14 mouse cellular contexts compared by ENCODE assay signal in the genomic region with DNA sequence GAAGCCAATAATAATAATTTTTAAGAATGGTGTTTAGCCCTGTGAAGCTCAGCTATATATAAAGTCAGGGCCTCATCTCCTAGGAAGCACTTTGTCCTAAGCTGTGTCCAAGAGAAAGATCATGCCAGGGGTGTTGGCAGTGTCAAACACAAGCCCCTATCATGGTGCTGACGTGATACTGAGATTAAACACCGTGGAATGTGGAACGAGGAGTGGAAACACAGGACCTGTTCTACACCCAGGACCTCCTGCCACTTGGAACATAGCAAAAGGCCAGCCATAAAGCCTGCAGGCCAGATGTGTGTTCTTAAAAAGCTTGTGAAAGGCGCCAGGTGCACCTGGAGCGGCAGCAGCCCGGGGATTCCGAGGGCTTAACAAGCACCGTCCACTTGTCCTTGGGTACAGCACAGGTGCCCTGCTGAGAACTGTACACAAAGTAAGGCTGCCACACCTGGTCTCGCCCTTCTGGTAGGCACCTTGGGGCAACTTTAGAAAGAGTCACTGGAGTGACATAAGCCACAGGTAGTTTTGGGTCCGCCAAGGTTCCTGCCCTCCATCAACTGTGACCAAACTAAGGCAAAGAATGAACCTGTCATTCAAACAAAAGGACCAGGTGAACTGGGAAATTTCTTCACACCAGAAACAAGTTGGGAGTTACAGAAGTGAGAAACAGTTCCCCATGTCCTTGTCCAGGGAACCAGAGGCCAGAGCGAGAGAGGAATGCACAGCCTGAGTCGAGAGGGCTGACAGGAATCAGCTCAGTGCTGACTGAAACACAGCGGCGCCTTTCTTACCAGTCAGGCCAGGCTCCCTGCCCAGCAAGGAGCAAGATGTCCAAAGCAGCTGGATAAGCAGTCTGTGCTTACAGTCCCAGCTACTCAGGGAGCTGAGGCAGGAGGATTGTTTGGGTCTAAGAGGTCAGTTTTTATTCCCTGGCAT. TPM values are rescaled to one million over a fixed set of nuclear protein-coding genes. Genes with fewer than 3 reads are reported as not detected.
DNase-seq lines count a peak whose midpoint lies in the region; ATAC-seq and TF ChIP-seq lines count a peak whose summit lies in the region.
"Had no signal": no experiment of that assay in that cellular context is flagged by ENCODE, and none has a peak within 500 bp of the region (broad histone marks: within the 10 kb centered on the region; RNA-seq: fewer than 3 reads in every experiment).

No protein-coding gene starts in this region.

- H3K27ac ChIP-seq in lung, embryonic 14.5 days (ENCODE audit: low read depth): peak overlapping the region; percentile 71
- H3K27ac ChIP-seq in heart, embryonic 14.5 days (replicated peaks in 1 of 2; ENCODE audit: control insufficient read depth in 1 of 2, insufficient read depth in 1 of 2, low read depth in 2 of 2, low read length in 2 of 2): peak overlapping the region; percentile 84 to 96
- no peak overlapping the region for H3K27ac ChIP-seq in intestine, postnatal 0 days (ENCODE audit: low read depth, low read length)
- peak overlapping the region; percentile 70; the same call in 1 of the 2 replicates for H3K27ac ChIP-seq in stomach, embryonic 15.5 days
- no peak overlapping the region for H3K27ac ChIP-seq in forebrain, postnatal 0 days (ENCODE audit: low read depth, low read length)
- H3K27ac ChIP-seq: embryonic facial prominence, embryonic 12.5 days; hindbrain, embryonic 15.5 days; midbrain, embryonic 13.5 days had no signal

- peak; percentile 55 for ATAC-seq in lung, embryonic 14.5 days (ENCODE audit: insufficient read depth)
- ATAC-seq in heart, embryonic 14.5 days (ENCODE audit: insufficient number of reproducible peaks, insufficient read depth, low FRiP score, low read depth): peak; percentile 83
- peak; percentile 21; the same call in 1 of the 2 replicates for ATAC-seq in intestine, postnatal 0 days
- ATAC-seq in stomach, embryonic 15.5 days (ENCODE audit: insufficient read depth, low FRiP score, low read depth): peak; percentile 82
- ATAC-seq in forebrain, postnatal 0 days: no peak
- ATAC-seq: liver, postnatal 0 days; midbrain, embryonic 13.5 days had no signal

- H3K27me3 ChIP-seq in lung, embryonic 14.5 days (ENCODE audit: insufficient read depth, low read length): no peaks in the 10 kb centered on the region
- H3K27me3 ChIP-seq in heart, embryonic 14.5 days (ENCODE audit: control insufficient read depth, insufficient read depth, low read length): no peaks in the 10 kb centered on the region
- H3K27me3 ChIP-seq in intestine, postnatal 0 days (replicated peaks; ENCODE audit: control insufficient read depth, insufficient read depth, low read length): no peaks in the 10 kb centered on the region
- no peaks in the 10 kb centered on the region for H3K27me3 ChIP-seq in stomach, embryonic 15.5 days (replicated peaks)
- H3K27me3 ChIP-seq in forebrain, postnatal 0 days (ENCODE audit: insufficient read depth, low read length): no peaks in the 10 kb centered on the region
- H3K27me3 ChIP-seq: embryonic facial prominence, embryonic 12.5 days; hindbrain, embryonic 15.5 days; midbrain, embryonic 13.5 days had no signal

- H3K9ac ChIP-seq in lung, embryonic 14.5 days: no peak overlapping the region
- H3K9ac ChIP-seq in heart, embryonic 14.5 days (ENCODE audit: low read length): peak overlapping the region; percentile 55; the same call in 1 of the 2 replicates
- H3K9ac ChIP-seq in intestine, postnatal 0 days (ENCODE audit: low read depth, low read length): no peak overlapping the region
- no peak overlapping the region for H3K9ac ChIP-seq in stomach, embryonic 15.5 days
- H3K9ac ChIP-seq in forebrain, postnatal 0 days: no peak overlapping the region
- H3K9ac ChIP-seq: embryonic facial prominence, embryonic 12.5 days; hindbrain, embryonic 15.5 days; liver, postnatal 0 days; midbrain, embryonic 13.5 days had no signal

- no peaks in the 10 kb centered on the region for H3K36me3 ChIP-seq in lung, embryonic 14.5 days (ENCODE audit: insufficient read depth)
- no peaks in the 10 kb centered on the region for H3K36me3 ChIP-seq in heart, embryonic 14.5 days (ENCODE audit: control insufficient read depth, insufficient read depth, low read length)
- H3K36me3 ChIP-seq in intestine, postnatal 0 days (ENCODE audit: control insufficient read depth, insufficient read depth): no peaks in the 10 kb centered on the region
- H3K36me3 ChIP-seq in stomach, embryonic 15.5 days: no peaks in the 10 kb centered on the region
- no peaks in the 10 kb centered on the region; the same call in 1 of the 2 replicates for H3K36me3 ChIP-seq in forebrain, postnatal 0 days (ENCODE audit: insufficient read depth)
- H3K36me3 ChIP-seq: embryonic facial prominence, embryonic 12.5 days; G1E; hindbrain, embryonic 15.5 days; midbrain, embryonic 13.5 days had no signal

- no peak overlapping the region for H3K4me2 ChIP-seq in lung, embryonic 14.5 days
- peak overlapping the region; percentile 54 for H3K4me2 ChIP-seq in heart, embryonic 14.5 days (ENCODE audit: low read length)
- H3K4me2 ChIP-seq in intestine, postnatal 0 days (replicated peaks; ENCODE audit: low read depth): no peak overlapping the region
- H3K4me2 ChIP-seq in stomach, embryonic 15.5 days: no peak overlapping the region
- no peak overlapping the region for H3K4me2 ChIP-seq in forebrain, postnatal 0 days (ENCODE audit: low read depth)
- H3K4me2 ChIP-seq: embryonic facial prominence, embryonic 12.5 days; hindbrain, embryonic 15.5 days; midbrain, embryonic 13.5 days had no signal

- H3K4me1 ChIP-seq in lung, embryonic 14.5 days (ENCODE audit: insufficient read depth): peaks cover 13% of the 10 kb centered on the region
- H3K4me1 ChIP-seq in lung, adult 2 months (ENCODE audit: control insufficient read depth, insufficient read depth, low read length): peaks cover 7% of the 10 kb centered on the region
- peaks cover 46 to 91% of the 10 kb centered on the region in 2 experiments for H3K4me1 ChIP-seq in heart, embryonic 14.5 days (ENCODE audit: control insufficient read depth in 2 of 2, insufficient read depth in 2 of 2, low read length in 2 of 2)
- peaks cover 5% of the 10 kb centered on the region; the same call in 1 of the 2 replicates for H3K4me1 ChIP-seq in intestine, postnatal 0 days (replicated peaks; ENCODE audit: control insufficient read depth, insufficient read depth, low read length)
- H3K4me1 ChIP-seq in stomach, embryonic 15.5 days: peaks cover 13% of the 10 kb centered on the region; the same call in 1 of the 2 replicates
- H3K4me1 ChIP-seq in forebrain, postnatal 0 days (ENCODE audit: insufficient read depth): no peaks in the 10 kb centered on the region; the same call in 1 of the 2 replicates

- DNase-seq in lung, embryonic 14.5 days: peak; percentile 18
- no peak for DNase-seq in lung, adult 2 months
- DNase-seq in c-Kit-positive CD71-positive TER-119-positive erythroid progenitor cells, embryonic 14.5 days (ENCODE audit: low spot score): no peak
- DNase-seq in kidney, postnatal 10 days: no peak
- no peak for DNase-seq in forebrain, postnatal 0 days
- DNase-seq: B cell, adult 2 months; liver, postnatal 0 days had no signal

- WGBS in lung, embryonic 14.5 days: 59% methylated on average over 14 of the region's 14 CpGs
- 69% methylated on average over 14 of the region's 14 CpGs for WGBS in lung, adult 2 months
- WGBS in heart, embryonic 14.5 days: 22% methylated on average over 14 of the region's 14 CpGs
- WGBS in intestine, postnatal 0 days: 65% methylated on average over 14 of the region's 14 CpGs
- WGBS in stomach, embryonic 15.5 days: 69% methylated on average over 14 of the region's 14 CpGs
- WGBS in forebrain, postnatal 0 days: 86% methylated on average over 14 of the region's 14 CpGs

- H3K9me3 ChIP-seq in lung, embryonic 14.5 days (ENCODE audit: low read depth, low read length): no peaks in the 10 kb centered on the region
- H3K9me3 ChIP-seq in heart, embryonic 14.5 days (ENCODE audit: control insufficient read depth, low read length): no peaks in the 10 kb centered on the region
- no peaks in the 10 kb centered on the region for H3K9me3 ChIP-seq in intestine, postnatal 0 days (ENCODE audit: control insufficient read depth)
- no peaks in the 10 kb centered on the region for H3K9me3 ChIP-seq in stomach, embryonic 15.5 days
- H3K9me3 ChIP-seq in forebrain, postnatal 0 days (ENCODE audit: low read length): no peaks in the 10 kb centered on the region
- H3K9me3 ChIP-seq: embryonic facial prominence, embryonic 12.5 days; hindbrain, embryonic 15.5 days; midbrain, embryonic 13.5 days had no signal

- no peak for TF ChIP-seq POLR2A in lung, adult 2 months (IDR thresholded peaks at IDR 0.05; ENCODE audit: borderline replicate concordance, extremely low read depth, low read depth, low read length)

- H3K4me3 ChIP-seq in lung, embryonic 14.5 days (ENCODE audit: low read depth, low read length): no peak overlapping the region
- no peak overlapping the region for H3K4me3 ChIP-seq in lung, adult 2 months (replicated peaks; ENCODE audit: extremely low read depth, low read depth, low read length)
- 0 out of 4 replicates have a peak overlapping the region, but pooled peaks of 1 of the 2 experiments have one; percentile 3 for H3K4me3 ChIP-seq in heart, embryonic 14.5 days (ENCODE audit: control insufficient read depth in 1 of 2, insufficient read depth in 1 of 2, low read depth in 1 of 2, low read length in 2 of 2)
- H3K4me3 ChIP-seq in intestine, postnatal 0 days (ENCODE audit: low read depth, low read length): no peak overlapping the region
- no peak overlapping the region for H3K4me3 ChIP-seq in stomach, embryonic 15.5 days (replicated peaks)
- no peak overlapping the region for H3K4me3 ChIP-seq in forebrain, postnatal 0 days (ENCODE audit: low read depth, low read length)
- H3K4me3 ChIP-seq: embryonic facial prominence, embryonic 12.5 days; hindbrain, embryonic 15.5 days; midbrain, embryonic 13.5 days had no signal

- no peak for TF ChIP-seq CTCF in lung, embryonic 14.5 days (IDR thresholded peaks at IDR 0.05; ENCODE audit: low read depth)
- TF ChIP-seq CTCF in lung, adult 2 months (IDR thresholded peaks at IDR 0.05; ENCODE audit: insufficient read depth, low read length): no peak
- TF ChIP-seq CTCF in intestine, postnatal 0 days (IDR thresholded peaks at IDR 0.05; ENCODE audit: low read depth): no peak
- TF ChIP-seq CTCF in forebrain, postnatal 0 days (IDR thresholded peaks at IDR 0.05; ENCODE audit: low read depth): no peak

RNA-seq across cellular contexts. Expression of gene Stk39, which starts 40.8 kb away (rescaled TPM):
- 27.6 and 28.0 TPM in 2 replicates for polyA plus RNA-seq in lung, embryonic 14.5 days (2014; fragmentation: Nextera tagmentation; extraction: Ambion mirVana)
- polyA plus RNA-seq in lung, adult 2 months (2012; rRNA removed): 3.6 TPM in 2 replicates
- polyA plus RNA-seq in heart, embryonic 14.5 days (2014; fragmentation: Nextera tagmentation; extraction: Ambion mirVana): 89.0 and 90.8 TPM in 2 replicates
- polyA plus RNA-seq in intestine, postnatal 0 days (2015; fragmentation: Nextera tagmentation; extraction: Ambion mirVana): 10.1 and 16.6 TPM in 2 replicates
- 20.3 and 21.7 TPM in 2 replicates for polyA plus RNA-seq in stomach, embryonic 15.5 days (2015; fragmentation: Nextera tagmentation; extraction: Ambion mirVana)
- 25.5 and 27.9 TPM in 2 replicates for total RNA-seq in forebrain, postnatal 0 days (2014; rRNA removed)
- 15.9 and 23.0 TPM in 2 replicates for polyA plus RNA-seq in forebrain, postnatal 0 days (2015; fragmentation: Nextera tagmentation; extraction: Ambion mirVana)
- polyA plus RNA-seq: G1E had no signal

Comparison
In these comparisons a context has a peak if more than half of its experiments do, and no peak if none do; other contexts are left out.
1. H3K27ac ChIP-seq: peak in lung, embryonic 14.5 days (single experiment), heart, embryonic 14.5 days (2 of 2) and stomach, embryonic 15.5 days (single experiment); none in intestine, postnatal 0 days (single experiment) and forebrain, postnatal 0 days (single experiment).